Mouse (Mus musculus): ENCODE data around the gene Nbea. TPM values are rescaled to one million over a fixed set of nuclear protein-coding genes. Genes with fewer than 3 reads are reported as not detected.

Nbea gene
- polyA plus RNA-seq, 1 experiment: 1.8 TPM

DNA sequence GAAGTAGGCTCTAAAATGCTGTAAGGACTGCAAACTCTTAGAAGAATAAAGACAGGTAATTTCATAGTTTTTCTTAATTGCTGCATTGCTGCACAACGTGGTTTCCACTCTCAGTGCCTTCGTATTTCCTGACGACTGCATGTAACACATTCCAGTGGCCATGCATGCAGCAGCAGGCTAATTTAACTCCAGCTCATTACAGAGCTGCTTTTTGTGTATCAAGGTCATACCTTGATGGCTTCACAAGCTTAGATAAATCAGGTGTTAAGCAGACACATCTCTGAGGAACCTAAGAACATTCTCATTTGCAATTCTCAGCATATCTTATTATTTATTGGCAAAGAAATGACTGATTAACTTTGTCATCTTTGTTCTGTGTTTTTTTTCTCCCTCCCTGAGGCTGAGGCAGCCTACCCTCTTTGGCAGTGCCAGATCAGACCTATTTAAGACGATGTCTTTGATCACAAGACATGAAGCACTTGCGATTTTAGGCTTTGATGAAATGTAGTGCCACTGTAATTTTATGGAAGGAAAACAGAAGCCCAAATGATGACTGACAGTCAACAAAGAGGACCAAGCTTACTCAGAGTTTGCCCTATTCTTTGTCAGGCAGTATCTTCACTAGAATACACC, 368.4 kb downstream of the Nbea start:
- H3K4me1 ChIP-seq (replicated peaks; ENCODE audit: control insufficient read depth, insufficient read depth, low read length): peaks cover 2% of the 10 kb centered on the region
- no peak for DNase-seq
- H3K27me3 ChIP-seq (ENCODE audit: control insufficient read depth, insufficient read depth, low read length): no peaks in the 10 kb centered on the region
- H3K4me3 ChIP-seq (ENCODE audit: control insufficient read depth, insufficient read depth, low read length): no peak overlapping the region
- no peak overlapping the region for H3K27ac ChIP-seq (ENCODE audit: control insufficient read depth, insufficient read depth, low read length)
- 87% methylated on average over 5 of the region's 5 CpGs for whole genome bisulfite sequencing
- TF ChIP-seq POLR2A (IDR thresholded peaks at IDR 0.05; ENCODE audit: control insufficient read depth, extremely low read depth, insufficient read depth, low read length, poor library complexity): no peak
- no peak for TF ChIP-seq CTCF (IDR thresholded peaks at IDR 0.05; ENCODE audit: borderline replicate concordance, control insufficient read depth, extremely low read depth, insufficient read depth, low read length, poor library complexity)
- no peaks in the 10 kb centered on the region for H3K36me3 ChIP-seq (ENCODE audit: control insufficient read depth, insufficient read depth, low read length)

DNA sequence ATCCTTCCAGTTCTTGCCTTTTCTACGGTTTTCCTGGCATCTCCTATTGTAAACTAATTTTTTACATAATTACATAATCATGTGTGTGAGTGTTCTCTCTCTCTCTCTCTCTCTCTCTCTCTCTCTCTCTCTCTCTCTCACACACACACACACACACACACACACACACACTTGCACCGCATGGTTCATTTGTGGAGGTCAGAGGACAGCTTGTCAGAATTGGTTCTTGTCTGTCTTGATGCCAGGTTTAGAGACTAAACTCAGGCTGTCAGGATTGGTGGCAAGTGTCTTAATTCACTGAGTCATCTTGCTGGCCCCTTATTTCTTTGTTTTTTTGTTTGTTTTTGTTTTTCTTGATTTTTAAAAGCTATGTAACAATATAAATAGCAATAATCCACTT, 388.7 kb downstream of the Nbea start:
- 88% methylated on average over 2 of the region's 2 CpGs for WGBS
- Histone ChIP-seq H3K27ac (ENCODE audit: control insufficient read depth, insufficient read depth, low read length) (no peak overlapping the region), H3K4me3 (ENCODE audit: control insufficient read depth, insufficient read depth, low read length) (no peak overlapping the region), H3K4me1 (replicated peaks; ENCODE audit: control insufficient read depth, insufficient read depth, low read length) (no peaks in the 10 kb centered on the region), H3K36me3 (ENCODE audit: control insufficient read depth, insufficient read depth, low read length) (no peaks in the 10 kb centered on the region), H3K27me3 (ENCODE audit: control insufficient read depth, insufficient read depth, low read length) (no peaks in the 10 kb centered on the region)
- TF ChIP-seq CTCF (IDR thresholded peaks at IDR 0.05; ENCODE audit: borderline replicate concordance, control insufficient read depth, extremely low read depth, insufficient read depth, low read length, poor library complexity) (no peak), POLR2A (IDR thresholded peaks at IDR 0.05; ENCODE audit: control insufficient read depth, extremely low read depth, insufficient read depth, low read length, poor library complexity) (no peak)
- no peak for DNase-seq

DNA sequence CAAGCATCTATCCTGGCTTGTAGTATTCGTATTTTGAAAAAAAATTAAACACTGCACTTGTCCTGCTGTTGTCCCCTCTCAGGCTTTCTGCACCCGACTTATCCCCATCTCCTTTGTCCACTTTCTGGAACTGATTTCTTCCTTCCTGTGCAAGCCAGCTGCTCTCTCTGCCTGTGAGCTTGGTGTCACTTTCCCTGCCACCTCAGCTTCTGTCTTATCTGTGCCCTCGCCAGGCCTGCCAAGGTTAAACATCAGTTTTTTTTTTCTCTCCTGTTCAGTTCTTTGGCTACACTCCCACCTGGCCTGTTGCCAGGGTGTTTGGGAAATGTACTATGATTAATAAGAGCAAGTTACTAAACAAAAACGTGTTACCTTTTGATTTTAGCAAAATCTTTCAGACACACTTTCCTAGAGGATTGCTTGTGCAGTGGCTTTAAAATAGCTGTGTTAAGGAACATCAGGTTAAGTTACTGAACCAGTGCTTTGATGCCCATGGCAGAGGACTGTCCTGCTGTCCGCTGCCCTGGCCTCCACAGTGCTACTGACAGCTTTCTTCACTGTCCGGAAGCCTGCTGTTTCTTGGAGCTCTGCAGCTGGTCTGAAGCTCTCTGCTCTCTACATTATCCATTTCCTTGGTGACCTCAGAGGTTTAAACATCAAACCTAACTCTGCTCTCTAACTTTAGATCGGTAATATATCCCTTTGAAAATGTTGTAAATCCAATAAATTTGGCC, 389.5 kb downstream of the Nbea start:
- H3K4me1 ChIP-seq (replicated peaks; ENCODE audit: control insufficient read depth, insufficient read depth, low read length): no peaks in the 10 kb centered on the region
- no peak for DNase-seq
- TF ChIP-seq CTCF (IDR thresholded peaks at IDR 0.05; ENCODE audit: borderline replicate concordance, control insufficient read depth, extremely low read depth, insufficient read depth, low read length, poor library complexity) (no peak), POLR2A (IDR thresholded peaks at IDR 0.05; ENCODE audit: control insufficient read depth, extremely low read depth, insufficient read depth, low read length, poor library complexity) (no peak)

DNA sequence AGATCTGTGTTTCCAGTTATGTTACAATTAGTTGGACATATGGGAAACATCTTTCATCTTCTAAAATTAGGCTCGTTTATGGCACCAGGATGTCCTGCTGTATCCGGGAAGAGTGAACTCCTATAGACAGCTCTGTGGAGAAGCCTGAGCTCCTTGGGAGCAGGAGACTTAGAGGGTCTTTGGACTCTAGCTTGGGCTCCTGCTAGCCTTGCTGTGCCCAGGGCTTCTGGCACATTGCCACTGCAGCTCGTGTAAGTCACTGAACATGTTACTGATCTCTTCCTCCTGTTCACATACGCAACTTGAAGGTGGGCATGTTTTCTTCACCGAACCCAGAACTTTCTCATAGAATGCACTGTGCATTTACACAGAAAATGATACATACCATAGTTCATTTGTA, 391.2 kb downstream of the Nbea start:
- Histone ChIP-seq H3K36me3 (ENCODE audit: control insufficient read depth, insufficient read depth, low read length) (no peaks in the 10 kb centered on the region), H3K4me1 (replicated peaks; ENCODE audit: control insufficient read depth, insufficient read depth, low read length) (no peaks in the 10 kb centered on the region), H3K27ac (ENCODE audit: control insufficient read depth, insufficient read depth, low read length) (no peak overlapping the region), H3K4me3 (ENCODE audit: control insufficient read depth, insufficient read depth, low read length) (no peak overlapping the region), H3K27me3 (ENCODE audit: control insufficient read depth, insufficient read depth, low read length) (peaks cover 2% of the 10 kb centered on the region; the same call in 1 of the 2 replicates)
- no peak for DNase-seq
- WGBS: 86% methylated on average over 5 of the region's 5 CpGs
- TF ChIP-seq POLR2A (IDR thresholded peaks at IDR 0.05; ENCODE audit: control insufficient read depth, extremely low read depth, insufficient read depth, low read length, poor library complexity) (no peak), CTCF (IDR thresholded peaks at IDR 0.05; ENCODE audit: borderline replicate concordance, control insufficient read depth, extremely low read depth, insufficient read depth, low read length, poor library complexity) (no peak)

More for the DNA sequence above, 389.5 kb downstream of the Nbea start:
- Histone ChIP-seq H3K27ac (ENCODE audit: control insufficient read depth, insufficient read depth, low read length) (no peak overlapping the region), H3K4me3 (ENCODE audit: control insufficient read depth, insufficient read depth, low read length) (no peak overlapping the region), H3K36me3 (ENCODE audit: control insufficient read depth, insufficient read depth, low read length) (no peaks in the 10 kb centered on the region), H3K27me3 (ENCODE audit: control insufficient read depth, insufficient read depth, low read length) (no peaks in the 10 kb centered on the region)
- WGBS: 68% methylated on average over 7 of the region's 7 CpGs

DNA sequence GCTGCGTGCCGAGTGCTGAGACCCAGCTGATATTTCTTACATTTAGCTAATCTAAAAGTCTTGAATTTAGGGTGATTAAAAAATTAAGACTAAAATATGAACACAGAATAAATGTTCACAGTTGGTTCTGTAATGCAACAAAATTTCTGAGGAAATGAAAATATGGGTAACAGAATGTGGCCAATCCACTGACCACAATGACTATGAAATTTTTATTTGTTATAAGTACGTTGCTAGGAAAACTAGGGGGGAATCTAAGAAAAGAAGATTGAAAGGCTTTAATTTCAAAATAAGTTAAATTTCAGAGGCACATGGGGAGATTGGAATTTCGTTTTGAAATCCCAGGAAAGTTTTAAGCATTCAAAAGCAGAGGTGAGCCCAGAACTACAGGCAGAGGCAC, 392.9 kb downstream of the Nbea start:
- TF ChIP-seq CTCF (IDR thresholded peaks at IDR 0.05; ENCODE audit: borderline replicate concordance, control insufficient read depth, extremely low read depth, insufficient read depth, low read length, poor library complexity) (no peak), POLR2A (IDR thresholded peaks at IDR 0.05; ENCODE audit: control insufficient read depth, extremely low read depth, insufficient read depth, low read length, poor library complexity) (no peak)
- DNase-seq: no peak
- peaks cover 5% of the 10 kb centered on the region for H3K27me3 ChIP-seq (ENCODE audit: control insufficient read depth, insufficient read depth, low read length)
- no peaks in the 10 kb centered on the region for H3K4me1 ChIP-seq (replicated peaks; ENCODE audit: control insufficient read depth, insufficient read depth, low read length)
- WGBS: 45% methylated on average over 4 of the region's 4 CpGs
- no peaks in the 10 kb centered on the region for H3K36me3 ChIP-seq (ENCODE audit: control insufficient read depth, insufficient read depth, low read length)
- no peak overlapping the region for H3K27ac ChIP-seq (ENCODE audit: control insufficient read depth, insufficient read depth, low read length)
- H3K4me3 ChIP-seq (ENCODE audit: control insufficient read depth, insufficient read depth, low read length): no peak overlapping the region

DNA sequence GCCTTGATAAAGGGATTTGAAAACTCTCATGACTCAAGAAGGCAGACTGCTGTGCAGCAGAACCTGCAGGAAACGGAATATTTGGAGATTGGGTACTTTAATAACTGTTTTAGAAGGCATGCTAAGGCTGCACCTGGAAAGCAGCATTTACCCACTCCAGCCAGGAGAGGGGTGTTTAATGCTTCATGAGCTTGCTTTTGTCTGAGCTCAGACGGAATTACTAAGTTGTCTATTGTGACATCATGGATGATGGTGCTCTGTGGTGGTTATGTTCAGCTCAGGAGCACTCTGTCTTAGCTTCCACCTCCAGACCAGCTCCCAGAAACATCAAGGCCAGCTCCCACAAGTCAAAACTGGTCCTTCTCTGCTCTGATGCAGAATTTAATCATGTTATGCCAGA, 393.6 kb downstream of the Nbea start:
- no peak overlapping the region for H3K4me3 ChIP-seq (ENCODE audit: control insufficient read depth, insufficient read depth, low read length)
- no peak overlapping the region for H3K27ac ChIP-seq (ENCODE audit: control insufficient read depth, insufficient read depth, low read length)
- no peaks in the 10 kb centered on the region for H3K4me1 ChIP-seq (replicated peaks; ENCODE audit: control insufficient read depth, insufficient read depth, low read length)
- TF ChIP-seq CTCF (IDR thresholded peaks at IDR 0.05; ENCODE audit: borderline replicate concordance, control insufficient read depth, extremely low read depth, insufficient read depth, low read length, poor library complexity): no peak
- no peak for TF ChIP-seq POLR2A (IDR thresholded peaks at IDR 0.05; ENCODE audit: control insufficient read depth, extremely low read depth, insufficient read depth, low read length, poor library complexity)
- H3K36me3 ChIP-seq (ENCODE audit: control insufficient read depth, insufficient read depth, low read length): no peaks in the 10 kb centered on the region
- H3K27me3 ChIP-seq (ENCODE audit: control insufficient read depth, insufficient read depth, low read length): peaks cover 5% of the 10 kb centered on the region
- 64% methylated on average over 2 of the region's 2 CpGs for WGBS
- DNase-seq: no peak
